Mouse (Mus musculus) left cerebral cortex, adult 2 months (tissue): ENCODE measurements around the gene Cd2. TPM values are rescaled to one million over a fixed set of nuclear protein-coding genes. Genes with fewer than 3 reads are reported as not detected.

ENCODE experiments used
- DNase-seq, 2 experiments: peaks; one replicate each; pipeline ENCODE4 v3.0.0; 2021 to 2022; ENCODE audit warnings: low spot score in 2 of 2, mixed read lengths in 1 of 2; ENCODE audit errors: extremely low spot score in 1 of 2
- H3K27ac ChIP-seq: fragments of 200-600 bp; 2 replicates; pipeline ENCODE4 v1.8.1; 2022
- H3K4me3 ChIP-seq: fragments of 200-600 bp; 2 replicates; pipeline ENCODE4 v1.8.1; 2022
- CTCF ChIP-seq: fragments of 200-600 bp; IDR thresholded peaks from 2 replicates; pipeline ENCODE4 v1.8.1; 2022; ENCODE audit warnings: antibody characterized with exemption, mild to moderate bottlenecking, moderate library complexity
- intact Hi-C: fragments of 180-260 bp; cut with DNase I; formaldehyde crosslinking; loops from one replicate; pipeline ENCODE4 v1.15.1; 2025
- total RNA-seq, 2 experiments: library from RNA; stranded (reverse); gene quantifications; 2 replicates each; pipeline ENCODE4 v1.2.3; 2021

The Cd2 gene
- total RNA-seq, 2 experiments from 2014 or later = not detected

DNA sequence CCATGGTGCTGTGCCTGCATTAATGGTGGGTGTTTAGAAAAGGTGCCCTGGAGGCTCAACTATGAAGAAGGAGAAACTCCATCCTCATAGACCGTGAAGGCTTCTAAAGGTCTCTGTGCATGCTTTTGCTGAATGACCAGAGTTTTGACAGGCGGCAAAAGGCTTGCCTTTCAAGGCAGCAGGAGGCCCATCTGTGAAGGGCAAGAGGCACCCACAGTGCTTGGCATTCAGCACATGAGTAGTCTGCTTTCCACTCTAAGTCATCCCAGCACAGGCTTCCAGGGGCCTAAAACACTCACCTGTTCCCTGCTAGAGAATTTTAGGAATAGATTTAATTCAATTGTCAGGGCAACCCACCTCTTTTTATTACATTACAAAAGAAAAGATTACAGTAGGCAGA lies 17.3 kb upstream of the Cd2 start:
- H3K27ac ChIP-seq = no peak overlapping the region
- TF ChIP-seq CTCF = no peak
- DNase-seq = no peak
- no peak overlapping the region for H3K4me3 ChIP-seq
- intact Hi-C loops = loop anchor here (5.0 kb wide), 1 partner anchor 507 kb away; no protein-coding TSS in a partner anchor

GRCm38 (mm10) chr3:101304156-101304555 lies 16.4 kb upstream of the Cd2 start:
- H3K27ac ChIP-seq = no peak overlapping the region
- peak; percentile 73 for TF ChIP-seq CTCF
- intact Hi-C loops = loop anchor here (1.0 kb wide), 1 partner anchor 158 kb away; no protein-coding TSS in a partner anchor
- no peak overlapping the region for H3K4me3 ChIP-seq
- peak; percentile 66 to 79 for DNase-seq

DNA sequence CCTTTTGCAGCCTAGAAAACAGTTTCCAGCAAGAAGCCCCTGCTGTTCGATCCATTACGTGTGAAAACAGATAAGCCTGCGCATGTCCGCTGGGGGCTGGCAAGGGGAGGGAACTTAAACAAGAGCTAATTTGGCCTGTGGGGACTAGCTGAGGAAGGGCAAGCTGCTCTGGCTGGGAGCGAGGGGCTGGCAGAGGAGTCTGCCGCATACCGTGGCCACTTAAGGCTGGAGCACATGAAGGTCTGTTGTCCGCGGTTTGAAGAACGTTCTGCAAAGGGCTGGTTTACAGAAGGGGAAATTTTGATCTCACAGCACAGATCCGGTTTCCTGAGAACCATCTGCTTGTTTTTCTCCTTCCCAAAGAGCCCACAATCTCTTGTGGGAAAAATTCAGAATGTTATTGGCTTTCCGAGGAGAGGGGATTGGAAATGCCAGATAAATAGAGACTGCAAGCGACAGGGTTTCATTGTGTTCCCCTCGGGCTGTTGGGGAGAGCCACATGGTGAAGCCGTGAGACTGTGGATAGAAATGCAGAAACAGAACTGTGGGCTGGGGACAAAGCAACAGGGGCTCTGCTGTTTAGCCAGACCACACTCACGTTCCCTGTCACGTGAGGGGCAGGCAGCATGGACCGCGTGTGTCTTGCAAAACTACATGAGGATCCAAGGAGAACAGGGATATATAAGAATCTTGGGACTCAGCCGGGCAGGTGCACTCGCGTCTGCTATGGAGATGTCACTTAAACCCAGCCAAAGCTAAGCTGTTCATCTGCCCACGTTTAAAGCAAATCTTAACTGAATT lies 12.7 kb upstream of the Cd2 start:
- Histone ChIP-seq H3K27ac (peak overlapping the region; percentile 54; the same call in 1 of the 2 replicates), H3K4me3 (peak overlapping the region; percentile 26; the same call in 1 of the 2 replicates)
- DNase-seq = peak in 1 of 2 experiments; percentile 45
- intact Hi-C loops = no loop called here
- TF ChIP-seq CTCF = no peak

DNA sequence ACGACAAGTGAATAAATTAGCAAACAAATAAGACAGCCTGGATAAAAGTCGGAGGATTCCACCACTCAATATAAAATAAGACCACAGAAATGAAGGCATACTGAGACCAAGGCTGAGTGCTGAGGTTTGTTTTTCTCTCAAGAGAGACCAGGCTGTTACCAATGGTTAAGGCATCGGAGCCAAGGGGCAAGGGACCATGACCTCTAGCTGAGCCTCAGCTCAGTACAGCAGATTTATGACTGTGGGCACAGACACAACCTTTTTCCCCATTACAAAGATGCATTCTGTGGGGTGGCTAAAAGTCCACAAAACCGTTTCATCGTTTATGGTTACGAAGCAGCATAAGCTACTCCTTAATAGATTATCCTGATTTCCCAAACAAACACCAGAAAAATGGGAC lies 11.9 kb upstream of the Cd2 start:
- TF ChIP-seq CTCF = no peak
- no peak overlapping the region for H3K4me3 ChIP-seq
- intact Hi-C loops = loop anchor here (5.0 kb wide), 2 partner anchors 137 to 192 kb away; no protein-coding TSS in a partner anchor
- DNase-seq = no peak
- no peak overlapping the region for H3K27ac ChIP-seq

DNA sequence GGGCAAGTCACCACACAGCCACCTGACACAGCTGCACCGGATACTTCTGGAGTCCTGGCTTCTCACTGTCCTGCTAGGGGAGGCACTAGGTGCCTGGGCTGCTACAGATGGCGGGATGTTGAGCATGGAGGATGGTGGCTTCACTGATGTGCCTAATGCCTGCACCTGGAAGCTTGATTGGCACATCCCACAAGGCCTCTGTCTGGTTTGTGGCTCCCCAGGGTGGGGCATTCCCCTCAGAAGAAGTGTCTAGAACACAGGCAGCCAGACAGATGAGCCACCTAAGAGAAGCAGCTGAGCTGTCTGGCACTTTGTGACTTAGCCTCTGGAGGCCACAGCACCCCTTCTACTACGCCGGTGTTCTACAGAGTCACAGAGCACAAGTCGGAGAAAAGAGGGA lies 9.5 kb upstream of the Cd2 start:
- TF ChIP-seq CTCF = no peak
- DNase-seq = no peak
- H3K27ac ChIP-seq = no peak overlapping the region
- H3K4me3 ChIP-seq = no peak overlapping the region
- intact Hi-C loops = loop anchor here (5.0 kb wide), 2 partner anchors 135 to 190 kb away; no protein-coding TSS in a partner anchor

DNA sequence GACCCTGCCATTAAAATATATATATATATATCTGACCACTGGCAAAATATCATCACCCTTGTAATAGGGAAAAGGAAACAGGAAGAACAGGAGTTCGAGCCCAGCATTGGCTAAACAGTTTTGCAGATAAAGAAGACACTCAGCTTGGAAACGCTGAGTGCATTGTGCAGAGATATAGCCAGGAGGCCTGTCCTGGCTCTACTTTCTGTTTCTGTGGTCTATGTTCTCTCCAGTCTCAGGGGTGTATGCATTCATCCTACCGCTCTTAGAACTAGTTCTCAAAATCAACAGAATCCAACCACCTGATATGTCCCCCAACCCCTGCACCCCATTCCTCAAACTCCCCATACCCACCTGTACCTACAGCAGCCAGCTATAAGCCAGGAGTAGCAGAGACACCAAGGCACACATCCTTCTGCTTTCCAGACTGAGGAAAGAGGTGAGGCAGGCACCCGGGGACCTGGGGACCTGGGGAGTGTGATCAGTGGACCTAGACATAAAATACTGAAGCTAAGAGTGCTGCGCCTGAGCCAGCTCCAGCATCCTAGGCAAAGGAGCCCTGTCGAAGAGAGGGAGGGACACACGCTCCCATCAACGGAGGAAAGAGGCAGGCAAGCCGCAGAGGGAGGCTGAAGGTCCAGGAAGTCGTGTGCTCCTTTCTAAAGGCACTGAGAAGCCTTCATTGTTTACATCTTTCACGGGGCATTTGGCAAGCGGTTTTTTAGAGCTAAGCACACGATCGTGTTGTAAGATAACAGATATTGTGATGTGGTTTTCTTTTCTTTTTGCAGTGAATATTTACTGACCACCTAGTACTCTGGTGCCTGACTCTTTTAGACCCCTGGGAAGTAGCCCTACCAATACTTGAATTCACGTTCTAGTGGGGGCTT lies 8.4 kb upstream of the Cd2 start:
- TF ChIP-seq CTCF = no peak
- no peak overlapping the region for H3K4me3 ChIP-seq
- intact Hi-C loops = loop anchor here (1.0 to 5.0 kb wide), 3 partner anchors 134 to 322 kb away; no protein-coding TSS in a partner anchor
- DNase-seq = no peak
- H3K27ac ChIP-seq = no peak overlapping the region

GRCm38 (mm10) chr3:101295366-101295867 lies 7.7 kb upstream of the Cd2 start:
- intact Hi-C loops = loop anchor here (1.0 to 5.0 kb wide), 3 partner anchors 133 to 321 kb away; no protein-coding TSS in a partner anchor
- DNase-seq = peak; percentile 88 to 96
- Histone ChIP-seq H3K27ac (no peak overlapping the region), H3K4me3 (no peak overlapping the region)
- TF ChIP-seq CTCF = peak; percentile 99

- no peak for TF ChIP-seq CTCF
- no peak for DNase-seq
- no peak overlapping the region for H3K27ac ChIP-seq
- H3K4me3 ChIP-seq = no peak overlapping the region
- intact Hi-C loops = loop anchor here (1.0 to 5.0 kb wide), 3 partner anchors 132 to 320 kb away; no protein-coding TSS in a partner anchor
These were observed 7.0 kb upstream of the Cd2 start for GRCm38 (mm10) chr3:101294487-101295365.

- DNase-seq = peak in 1 of 2 experiments; percentile 33
- no peak for TF ChIP-seq CTCF
- Histone ChIP-seq H3K4me3 (no peak overlapping the region), H3K27ac (no peak overlapping the region)
- intact Hi-C loops = no loop called here
These were observed 5.9 kb upstream of the Cd2 start for GRCm38 (mm10) chr3:101293571-101294135.

DNA sequence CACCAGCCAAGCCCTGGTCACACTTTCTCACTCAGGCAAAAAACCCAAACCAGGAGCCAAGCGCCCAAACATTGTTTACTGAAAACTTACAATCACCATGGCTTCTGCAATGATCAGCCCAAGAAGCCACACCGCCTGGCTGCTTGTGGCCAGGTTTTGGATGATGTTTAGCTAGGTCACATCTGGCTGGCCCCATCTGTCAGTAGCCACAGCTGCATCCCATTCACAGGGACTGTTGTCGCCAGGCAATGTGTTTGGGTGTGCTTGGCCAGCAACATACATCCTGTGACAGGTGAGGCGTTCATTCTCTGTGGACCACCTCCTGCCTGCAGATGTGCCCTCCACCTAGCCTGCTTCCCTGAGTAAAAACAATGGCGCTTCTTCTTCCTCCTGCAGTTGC lies 4.9 kb upstream of the Cd2 start:
- Histone ChIP-seq H3K27ac (no peak overlapping the region), H3K4me3 (no peak overlapping the region)
- TF ChIP-seq CTCF = no peak
- intact Hi-C loops = no loop called here
- no peak for DNase-seq
